Comparison of ENCODE assay signal across 8 mouse cellular contexts in genomic region chr19:55253570-55254441, GRCm38 (mm10). TPM values are rescaled to one million over a fixed set of nuclear protein-coding genes. Genes with fewer than 3 reads are reported as not detected.
DNase-seq lines count a peak whose midpoint lies in the region; ATAC-seq and TF ChIP-seq lines count a peak whose summit lies in the region.

No protein-coding gene starts in this region.

- peak overlapping the region; percentile 78 for H3K9ac ChIP-seq in forebrain, embryonic 13.5 days
- peak overlapping the region; percentile 59 for H3K9ac ChIP-seq in neural tube, embryonic 14.5 days (replicated peaks; ENCODE audit: low read depth, low read length)

- peak overlapping the region; percentile 95 for H3K4me2 ChIP-seq in forebrain, embryonic 13.5 days
- H3K4me2 ChIP-seq in neural tube, embryonic 14.5 days (ENCODE audit: low read depth, low read length), result peak overlapping the region; percentile 87

- peak; percentile 72 for ATAC-seq in forebrain, embryonic 13.5 days
- peak; percentile 84 for ATAC-seq in neural tube, embryonic 14.5 days (ENCODE audit: low read depth)

- DNase-seq in ES-CJ7 (ENCODE audit: low read depth, low spot score), result peak; percentile 53
- DNase-seq in c-Kit-positive CD71-positive TER-119-positive erythroid progenitor cells, embryonic 14.5 days (ENCODE audit: low spot score), result peak; percentile 65
- DNase-seq in heart, postnatal 14 days, result peak; percentile 61 to 69
- peak; percentile 47 to 50 for DNase-seq in layer of hippocampus, adult 18-20 months (ENCODE audit: low spot score in 2 of 2)
- DNase-seq in lung, adult 2 months, result peak; percentile 86
- DNase-seq in telencephalon, adult 2 months (ENCODE audit: low read depth, low spot score), result peak; percentile 59

- peak overlapping the region; percentile 14; the same call in 1 of the 2 replicates for H3K27ac ChIP-seq in forebrain, embryonic 13.5 days
- H3K27ac ChIP-seq in neural tube, embryonic 14.5 days (ENCODE audit: low read depth, low read length), result peak overlapping the region; percentile 53

- WGBS in forebrain, embryonic 13.5 days, result under 1% methylated on average over 32 of the region's 32 CpGs
- under 1% methylated on average over 32 of the region's 32 CpGs for WGBS in lung, adult 2 months
- WGBS in neural tube, embryonic 14.5 days, result under 1% methylated on average over 32 of the region's 32 CpGs

- no peaks in the 10 kb centered on the region for H3K36me3 ChIP-seq in forebrain, embryonic 13.5 days (ENCODE audit: poor library complexity, severe bottlenecking)
- no peaks in the 10 kb centered on the region for H3K36me3 ChIP-seq in neural tube, embryonic 14.5 days (ENCODE audit: control insufficient read depth, insufficient read depth, low read length)

- H3K4me3 ChIP-seq in forebrain, embryonic 13.5 days, result peak overlapping the region; percentile 59
- peak overlapping the region; percentile 97 for H3K4me3 ChIP-seq in lung, adult 2 months (replicated peaks; ENCODE audit: extremely low read depth, low read depth, low read length)
- H3K4me3 ChIP-seq in neural tube, embryonic 14.5 days (ENCODE audit: low read depth, low read length), result peak overlapping the region; percentile 51

- H3K27me3 ChIP-seq in forebrain, embryonic 13.5 days, result no peaks in the 10 kb centered on the region
- no peaks in the 10 kb centered on the region for H3K27me3 ChIP-seq in neural tube, embryonic 14.5 days (ENCODE audit: control insufficient read depth, insufficient read depth, low read length)

- intact Hi-C loops in heart, postnatal 14 days (cut with DNase I), result no loop called here

- TF ChIP-seq POLR2A in lung, adult 2 months (IDR thresholded peaks at IDR 0.05; ENCODE audit: borderline replicate concordance, extremely low read depth, low read depth, low read length), result peak; percentile 97

- H3K9me3 ChIP-seq in forebrain, embryonic 13.5 days (replicated peaks), result no peaks in the 10 kb centered on the region
- no peaks in the 10 kb centered on the region for H3K9me3 ChIP-seq in neural tube, embryonic 14.5 days (ENCODE audit: control insufficient read depth, low read length)

- peaks cover 18% of the 10 kb centered on the region for H3K4me1 ChIP-seq in forebrain, embryonic 13.5 days
- peaks cover 17% of the 10 kb centered on the region for H3K4me1 ChIP-seq in lung, adult 2 months (ENCODE audit: control insufficient read depth, insufficient read depth, low read length)
- 0 out of 2 replicates have a peak, but pooled peaks cover 7% of the 10 kb centered on the region for H3K4me1 ChIP-seq in neural tube, embryonic 14.5 days (ENCODE audit: control insufficient read depth, insufficient read depth, low read length)

- TF ChIP-seq CTCF in lung, adult 2 months (IDR thresholded peaks at IDR 0.05; ENCODE audit: insufficient read depth, low read length), result no peak

RNA-seq across cellular contexts. Expression of gene Acsl5, which starts 2.1 kb away (rescaled TPM):
- polyA plus RNA-seq in forebrain, embryonic 13.5 days (2015; fragmentation: Nextera tagmentation; extraction: Ambion mirVana), result 9.4 and 10.9 TPM in 2 replicates
- 10 to 100 TPM; 12.4 to 15.7 TPM for total RNA-seq in heart, postnatal 14 days (2021)
- total RNA-seq in layer of hippocampus, adult 18-20 months (2021), result 10 to 100 TPM; 34.4 to 34.9 TPM
- 34.4 and 53.2 TPM in 2 replicates for polyA plus RNA-seq in lung, adult 2 months (2012; rRNA removed)
- polyA plus RNA-seq in neural tube, embryonic 14.5 days (2014; fragmentation: Nextera tagmentation; extraction: Ambion mirVana), result 14.6 and 19.7 TPM in 2 replicates

RNA-seq across cellular contexts. Expression of gene Gucy2g, which starts 12.8 kb away (rescaled TPM):
- polyA plus RNA-seq in forebrain, embryonic 13.5 days (2015; fragmentation: Nextera tagmentation; extraction: Ambion mirVana), result not detected in 2 replicates
- under 1 TPM in 1 of 2 experiments, not detected in 1; 0.17 TPM for total RNA-seq in heart, postnatal 14 days (2021)
- under 1 TPM; 0.89 to 0.99 TPM for total RNA-seq in layer of hippocampus, adult 18-20 months (2021)
- polyA plus RNA-seq in lung, adult 2 months (2012; rRNA removed), result 0.32 TPM in 2 replicates
- polyA plus RNA-seq in neural tube, embryonic 14.5 days (2014; fragmentation: Nextera tagmentation; extraction: Ambion mirVana), result 0.05 TPM in 1 of 2 replicates, not detected in the other

Comparison
In these comparisons a context has a peak if more than half of its experiments do, and no peak if none do; other contexts are left out.
1. Peak in every context shown above with its lines: DNase-seq, ATAC-seq, H3K4me3 ChIP-seq and H3K27ac ChIP-seq.